Mouse (Mus musculus): ENCODE measurements around the gene Pknox2. TPM values are rescaled to one million over a fixed set of nuclear protein-coding genes. Genes with fewer than 3 reads are reported as not detected.

Gene Pknox2
- polyA plus RNA-seq, 1 experiment from 2014 or later: 21.3 TPM

GRCm38 (mm10) chr9:36942131-36942530 is 205.1 kb downstream of the Pknox2 start:
- Histone ChIP-seq H3K9ac (replicated peaks) (no peak overlapping the region), H3K9me3 (no peaks in the 10 kb centered on the region), H3K36me3 (no peaks in the 10 kb centered on the region), H3K4me1 (peaks cover 18% of the 10 kb centered on the region), H3K4me2 (replicated peaks) (no peak overlapping the region), H3K27ac (replicated peaks) (no peak overlapping the region), H3K27me3 (no peaks in the 10 kb centered on the region), H3K4me3 (no peak overlapping the region)
- 63% methylated on average over 4 of the region's 4 CpGs for WGBS
- no peak for ATAC-seq (replicated peaks)

- no peaks in the 10 kb centered on the region for H3K27me3 ChIP-seq
- H3K4me3 ChIP-seq: no peak overlapping the region
- peaks cover 18% of the 10 kb centered on the region for H3K4me1 ChIP-seq
- WGBS: 13% methylated on average over 5 of the region's 5 CpGs
- H3K9me3 ChIP-seq: no peaks in the 10 kb centered on the region
- no peak overlapping the region for H3K9ac ChIP-seq (replicated peaks)
- no peaks in the 10 kb centered on the region for H3K36me3 ChIP-seq
- no peak overlapping the region for H3K27ac ChIP-seq (replicated peaks)
- ATAC-seq (replicated peaks): no peak
- H3K4me2 ChIP-seq (replicated peaks): no peak overlapping the region
Measured at GRCm38 (mm10) chr9:36941565-36941964, 205.6 kb downstream of the Pknox2 start.

- ATAC-seq (replicated peaks): peak; percentile 59; the same call in 1 of the 2 replicates
- peaks cover 25% of the 10 kb centered on the region for H3K4me1 ChIP-seq
- H3K4me3 ChIP-seq: no peak overlapping the region
- no peaks in the 10 kb centered on the region for H3K27me3 ChIP-seq
- H3K36me3 ChIP-seq: no peaks in the 10 kb centered on the region
- H3K27ac ChIP-seq (replicated peaks): 0 out of 2 replicates have a peak overlapping the region, but pooled peaks have one; percentile 1
- H3K4me2 ChIP-seq (replicated peaks): no peak overlapping the region
- WGBS: 30% methylated on average over 8 of the region's 8 CpGs
- H3K9me3 ChIP-seq: no peaks in the 10 kb centered on the region
- no peak overlapping the region for H3K9ac ChIP-seq (replicated peaks)
Measured at GRCm38 (mm10) chr9:36938601-36939078, 208.6 kb downstream of the Pknox2 start.

GRCm38 (mm10) chr9:36933813-36934493 is 213.3 kb downstream of the Pknox2 start:
- H3K27ac ChIP-seq (replicated peaks): peak overlapping the region; percentile 33; the same call in 1 of the 2 replicates
- WGBS: 29% methylated on average over 16 of the region's 16 CpGs
- H3K9ac ChIP-seq (replicated peaks): no peak overlapping the region
- ATAC-seq (replicated peaks): peak; percentile 90
- H3K9me3 ChIP-seq: no peaks in the 10 kb centered on the region
- no peak overlapping the region for H3K4me3 ChIP-seq
- H3K36me3 ChIP-seq: no peaks in the 10 kb centered on the region
- peaks cover 12% of the 10 kb centered on the region for H3K4me1 ChIP-seq
- peak overlapping the region; percentile 34 for H3K4me2 ChIP-seq (replicated peaks)
- no peaks in the 10 kb centered on the region for H3K27me3 ChIP-seq

GRCm38 (mm10) chr9:36932950-36933812 is 214.0 kb downstream of the Pknox2 start:
- 72% methylated on average over 12 of the region's 12 CpGs for WGBS
- no peak overlapping the region for H3K27ac ChIP-seq (replicated peaks)
- H3K9me3 ChIP-seq: no peaks in the 10 kb centered on the region
- H3K4me3 ChIP-seq: no peak overlapping the region
- ATAC-seq (replicated peaks): peak; percentile 45
- no peaks in the 10 kb centered on the region for H3K27me3 ChIP-seq
- no peaks in the 10 kb centered on the region for H3K36me3 ChIP-seq
- H3K4me1 ChIP-seq: peaks cover 8% of the 10 kb centered on the region
- H3K9ac ChIP-seq (replicated peaks): no peak overlapping the region
- H3K4me2 ChIP-seq (replicated peaks): no peak overlapping the region

GRCm38 (mm10) chr9:36931657-36932056 is 215.6 kb downstream of the Pknox2 start:
- H3K9me3 ChIP-seq: no peaks in the 10 kb centered on the region
- ATAC-seq (replicated peaks): no peak
- no peaks in the 10 kb centered on the region for H3K27me3 ChIP-seq
- WGBS: 74% methylated on average over 4 of the region's 4 CpGs
- peaks cover 8% of the 10 kb centered on the region for H3K4me1 ChIP-seq
- H3K9ac ChIP-seq (replicated peaks): no peak overlapping the region
- H3K4me2 ChIP-seq (replicated peaks): no peak overlapping the region
- no peak overlapping the region for H3K4me3 ChIP-seq
- no peaks in the 10 kb centered on the region for H3K36me3 ChIP-seq
- no peak overlapping the region for H3K27ac ChIP-seq (replicated peaks)

- no peak overlapping the region for H3K9ac ChIP-seq (replicated peaks)
- 89% methylated on average over 5 of the region's 5 CpGs for whole genome bisulfite sequencing
- no peaks in the 10 kb centered on the region for H3K27me3 ChIP-seq
- H3K27ac ChIP-seq (replicated peaks): no peak overlapping the region
- ATAC-seq (replicated peaks): no peak
- H3K9me3 ChIP-seq: no peaks in the 10 kb centered on the region
- H3K4me3 ChIP-seq: no peak overlapping the region
- no peak overlapping the region for H3K4me2 ChIP-seq (replicated peaks)
- H3K4me1 ChIP-seq: peaks cover 19% of the 10 kb centered on the region
- H3K36me3 ChIP-seq: no peaks in the 10 kb centered on the region
Measured at GRCm38 (mm10) chr9:36923753-36924152, 223.5 kb downstream of the Pknox2 start.

- Histone ChIP-seq H3K27ac (replicated peaks) (peak overlapping the region; percentile 81), H3K4me3 (no peak overlapping the region), H3K9ac (replicated peaks) (no peak overlapping the region), H3K27me3 (no peaks in the 10 kb centered on the region), H3K4me2 (replicated peaks) (no peak overlapping the region), H3K9me3 (no peaks in the 10 kb centered on the region), H3K4me1 (peaks cover 19% of the 10 kb centered on the region), H3K36me3 (no peaks in the 10 kb centered on the region)
- 13% methylated on average over 13 of the region's 13 CpGs for WGBS
- ATAC-seq (replicated peaks): peak; percentile 72
Measured at GRCm38 (mm10) chr9:36921718-36922415, 225.3 kb downstream of the Pknox2 start.

- Histone ChIP-seq H3K27ac (replicated peaks) (no peak overlapping the region), H3K27me3 (no peaks in the 10 kb centered on the region), H3K9me3 (no peaks in the 10 kb centered on the region), H3K4me3 (no peak overlapping the region), H3K36me3 (no peaks in the 10 kb centered on the region), H3K4me1 (peaks cover 24% of the 10 kb centered on the region), H3K4me2 (replicated peaks) (no peak overlapping the region), H3K9ac (replicated peaks) (no peak overlapping the region)
- ATAC-seq (replicated peaks): no peak
- 31% methylated on average over 4 of the region's 4 CpGs for WGBS
Measured at GRCm38 (mm10) chr9:36919472-36919871, 227.7 kb downstream of the Pknox2 start.

GRCm38 (mm10) chr9:36918582-36918981 is 228.6 kb downstream of the Pknox2 start:
- 54% methylated on average over 3 of the region's 3 CpGs for WGBS
- H3K9me3 ChIP-seq: no peaks in the 10 kb centered on the region
- H3K4me2 ChIP-seq (replicated peaks): no peak overlapping the region
- H3K4me1 ChIP-seq: peaks cover 24% of the 10 kb centered on the region
- H3K4me3 ChIP-seq: no peak overlapping the region
- H3K9ac ChIP-seq (replicated peaks): no peak overlapping the region
- H3K27ac ChIP-seq (replicated peaks): no peak overlapping the region
- H3K27me3 ChIP-seq: no peaks in the 10 kb centered on the region
- ATAC-seq (replicated peaks): no peak
- no peaks in the 10 kb centered on the region for H3K36me3 ChIP-seq

GRCm38 (mm10) chr9:36916915-36917314 is 230.3 kb downstream of the Pknox2 start:
- no peaks in the 10 kb centered on the region for H3K27me3 ChIP-seq
- no peaks in the 10 kb centered on the region for H3K9me3 ChIP-seq
- H3K9ac ChIP-seq (replicated peaks): no peak overlapping the region
- 57% methylated on average over 5 of the region's 5 CpGs for WGBS
- H3K4me2 ChIP-seq (replicated peaks): no peak overlapping the region
- peaks cover 14% of the 10 kb centered on the region for H3K4me1 ChIP-seq
- no peak overlapping the region for H3K27ac ChIP-seq (replicated peaks)
- no peak overlapping the region for H3K4me3 ChIP-seq
- no peaks in the 10 kb centered on the region for H3K36me3 ChIP-seq
- ATAC-seq (replicated peaks): no peak

- Histone ChIP-seq H3K4me1 (peaks cover 8% of the 10 kb centered on the region; the same call in 1 of the 2 replicates), H3K36me3 (no peaks in the 10 kb centered on the region), H3K4me2 (replicated peaks) (no peak overlapping the region), H3K9ac (replicated peaks) (no peak overlapping the region), H3K27me3 (no peaks in the 10 kb centered on the region), H3K4me3 (no peak overlapping the region), H3K27ac (replicated peaks) (no peak overlapping the region), H3K9me3 (no peaks in the 10 kb centered on the region)
- peak; percentile 74 for ATAC-seq (replicated peaks)
- WGBS: 2% methylated on average over 6 of the region's 6 CpGs
Measured at GRCm38 (mm10) chr9:36916362-36916761, 230.8 kb downstream of the Pknox2 start.

Measured in forebrain, embryonic 15.5 days (tissue).